Mouse (Mus musculus) embryonic facial prominence, embryonic 14.5 days (tissue): ENCODE measurements at regions not wholly inside any gene's neighbourhood (a gene's known extent, or its start where the extent isn't known, plus 50 kb on each side); places are given as distances from the start of the nearest gene placed in this dataset.
A peak's percentile ranks its signal among the peaks of the same experiment; 100 is the strongest.

Source experiments
- ATAC-seq: fragments of 200-750 bp; cut with Nextera tagmentation; 2 replicates; pipeline ENCODE4 v1.8.0; 2017; ENCODE audit warnings: low read depth, moderate number of reproducible peaks, moderate TSS enrichment
- DNase-seq: peaks from one replicate; pipeline ENCODE4 v3.0.0-alpha.2; 2015; ENCODE audit warnings: low spot score
- H3K27ac ChIP-seq: fragments of 300-500 bp; sonication (generic); replicated peaks from 2 replicates; pipeline ENCODE4 v1.5.1; 2014; ENCODE audit warnings: low read depth, mild to moderate bottlenecking, low read length, moderate library complexity
- H3K27me3 ChIP-seq: fragments of 300-500 bp; sonication (generic); replicated peaks from 2 replicates; pipeline ENCODE4 v1.6.1; 2014; ENCODE audit warnings: low read length; ENCODE audit not compliant: control insufficient read depth, insufficient read depth
- H3K36me3 ChIP-seq: fragments of 300-500 bp; sonication (generic); 2 replicates; pipeline ENCODE4 v1.6.1; 2014; ENCODE audit warnings: low read length, mixed read lengths; ENCODE audit not compliant: control insufficient read depth, insufficient read depth
- H3K4me1 ChIP-seq: fragments of 300-500 bp; sonication (generic); 2 replicates; pipeline ENCODE4 v1.6.1; 2014; ENCODE audit warnings: antibody characterized with exemption, low read length; ENCODE audit not compliant: control insufficient read depth, insufficient read depth
- H3K4me2 ChIP-seq: fragments of 300-500 bp; sonication (generic); 2 replicates; pipeline ENCODE4 v1.6.1; 2014; ENCODE audit warnings: low read depth, mild to moderate bottlenecking, low read length, moderate library complexity, mixed read lengths
- H3K4me3 ChIP-seq: fragments of 300-500 bp; sonication (generic); 2 replicates; pipeline ENCODE4 v1.5.1; 2014; ENCODE audit warnings: low read depth, mild to moderate bottlenecking, low read length
- H3K9ac ChIP-seq: fragments of 300-500 bp; sonication (generic); 2 replicates; pipeline ENCODE4 v1.6.1; 2014; ENCODE audit warnings: low read depth, mild to moderate bottlenecking, low read length, moderate library complexity, mixed read lengths
- H3K9me3 ChIP-seq: fragments of 300-500 bp; sonication (generic); 2 replicates; pipeline ENCODE4 v1.6.1; 2016; ENCODE audit warnings: low read length; ENCODE audit not compliant: control insufficient read depth
- whole genome bisulfite sequencing: fragments of 180-500 bp; shearing (Covaris S2); extraction: QIAGEN DNeasy Blood & Tissue Kit; methylation state at CpG from one replicate; pipeline ENCODE4 v1.1.7; 2014; 5-methylcytosine and 5-hydroxymethylcytosine counted together

DNA sequence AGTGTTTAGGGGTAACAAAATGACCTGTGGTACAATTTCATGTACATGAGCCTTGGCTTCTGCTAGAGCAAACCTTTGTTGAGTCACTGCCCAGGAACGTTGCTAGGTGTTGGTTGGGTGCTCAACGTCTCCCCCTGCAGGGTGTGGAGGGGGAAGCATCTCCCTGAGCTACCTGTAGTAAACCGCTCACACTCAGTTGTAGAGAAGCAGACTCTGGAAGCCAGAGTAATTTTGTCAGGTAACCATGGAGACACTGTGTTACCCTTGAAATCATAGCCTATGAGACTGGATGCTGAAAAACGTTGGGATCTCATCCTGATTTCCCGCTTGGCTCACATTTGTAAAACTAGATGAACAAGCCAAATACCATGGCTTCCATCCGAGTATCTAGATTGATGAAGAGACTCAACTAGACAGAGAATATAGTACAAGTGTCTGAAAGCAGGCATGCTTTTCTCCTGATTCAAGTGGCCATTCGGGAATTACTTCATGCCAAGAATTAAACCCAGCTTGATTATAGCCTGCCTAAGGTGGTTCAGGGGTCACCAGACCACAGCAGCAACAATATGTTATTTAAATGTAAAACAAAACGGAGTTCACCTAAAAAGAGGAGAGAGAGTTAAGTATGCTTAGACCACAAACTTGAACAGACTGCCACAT, 63.7 kb upstream of the Ctla4 start:
- Histone ChIP-seq H3K36me3 (no peaks in the 10 kb centered on the region), H3K4me3 (no peak overlapping the region), H3K9me3 (no peaks in the 10 kb centered on the region), H3K27me3 (no peaks in the 10 kb centered on the region), H3K4me2 (no peak overlapping the region), H3K4me1 (peaks cover 21% of the 10 kb centered on the region), H3K9ac (no peak overlapping the region), H3K27ac (no peak overlapping the region)
- WGBS: 42% methylated on average over 8 of the region's 8 CpGs
- peak; percentile 88 for DNase-seq
- ATAC-seq: peak; percentile 49

GRCm38 (mm10) chr1:60824218-60825125, 62.3 kb upstream of the Ctla4 start:
- no peak overlapping the region for H3K4me3 ChIP-seq
- H3K4me1 ChIP-seq: peaks cover 21% of the 10 kb centered on the region
- no peaks in the 10 kb centered on the region for H3K27me3 ChIP-seq
- DNase-seq (peak; percentile 54), ATAC-seq (no peak)
- H3K9me3 ChIP-seq: no peaks in the 10 kb centered on the region
- H3K9ac ChIP-seq: no peak overlapping the region
- H3K4me2 ChIP-seq: no peak overlapping the region
- 67% methylated on average over 5 of the region's 5 CpGs for WGBS
- H3K27ac ChIP-seq: peak overlapping the region; percentile 75
- H3K36me3 ChIP-seq: no peaks in the 10 kb centered on the region

DNA sequence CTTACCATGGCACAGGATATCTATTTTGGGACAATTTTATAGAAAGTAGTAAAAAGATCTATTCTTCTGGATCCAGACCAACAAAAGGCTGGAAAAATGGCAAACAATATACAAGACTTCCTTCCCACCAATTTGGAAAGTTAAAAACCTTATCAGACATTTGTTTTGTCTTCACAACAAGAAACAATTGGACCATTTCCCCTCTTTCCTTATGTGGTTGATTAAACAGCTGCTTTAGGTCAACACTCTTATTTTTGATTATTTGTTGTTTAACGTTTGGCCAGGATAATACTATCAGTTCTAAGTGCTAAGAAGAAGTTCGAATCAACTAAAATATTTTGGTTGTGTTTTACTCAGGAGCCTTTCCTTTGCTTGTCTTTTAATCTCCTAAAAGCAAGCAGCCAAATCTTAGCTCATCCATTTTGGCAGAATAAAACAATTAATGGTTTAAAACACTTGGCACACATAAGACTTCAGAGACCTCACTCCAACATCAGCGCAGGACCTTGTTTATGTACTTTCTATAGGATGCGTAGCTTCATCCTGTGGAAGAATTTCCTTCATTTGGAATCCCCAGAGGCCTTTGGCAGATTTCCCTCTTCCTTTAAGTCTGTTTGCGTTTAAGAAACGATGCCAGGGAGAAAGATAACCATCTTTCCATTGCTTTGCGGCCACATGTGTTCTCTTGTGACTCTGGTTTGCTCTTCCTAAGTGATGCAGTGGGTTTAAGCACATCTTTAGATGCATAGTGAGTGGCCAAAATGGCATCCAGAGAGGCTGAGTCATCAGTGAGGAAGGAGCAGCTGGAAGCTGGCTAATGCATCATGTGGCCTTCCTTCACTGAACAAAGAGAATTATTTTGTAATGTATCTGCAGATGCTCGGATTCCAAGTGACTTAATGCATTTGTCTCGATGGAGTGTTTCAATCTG, 61.3 kb upstream of the Ctla4 start:
- H3K4me1 ChIP-seq: peaks cover 21% of the 10 kb centered on the region
- H3K9me3 ChIP-seq: no peaks in the 10 kb centered on the region
- H3K4me2 ChIP-seq: no peak overlapping the region
- 31% methylated on average over 9 of the region's 9 CpGs for WGBS
- H3K27ac ChIP-seq: peak overlapping the region; percentile 75
- no peaks in the 10 kb centered on the region for H3K36me3 ChIP-seq
- no peaks in the 10 kb centered on the region for H3K27me3 ChIP-seq
- ATAC-seq (peak; percentile 84), DNase-seq (peak; percentile 95)
- H3K9ac ChIP-seq: no peak overlapping the region
- no peak overlapping the region for H3K4me3 ChIP-seq

DNA sequence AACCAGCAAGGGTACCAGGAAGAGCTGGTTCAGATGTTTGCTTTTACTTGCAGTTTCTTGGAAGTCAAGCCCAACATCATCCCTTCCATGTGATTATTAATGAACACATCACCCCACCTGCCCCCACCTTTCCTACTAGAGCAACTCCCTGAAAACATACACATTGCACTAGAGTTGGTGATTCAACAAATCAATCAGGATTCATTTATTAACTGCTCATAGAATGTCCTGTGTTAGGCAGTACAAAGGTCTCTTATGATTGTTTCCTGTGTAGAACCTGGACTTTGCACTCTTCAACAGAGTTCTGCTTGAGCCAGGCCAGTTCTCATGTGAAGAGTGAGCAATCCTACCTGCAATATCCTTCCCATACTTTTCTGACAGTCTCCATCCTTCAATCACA, 59.8 kb upstream of the Ctla4 start:
- no peaks in the 10 kb centered on the region for H3K27me3 ChIP-seq
- H3K9me3 ChIP-seq: no peaks in the 10 kb centered on the region
- no peak overlapping the region for H3K9ac ChIP-seq
- DNase-seq (no peak), ATAC-seq (no peak)
- H3K36me3 ChIP-seq: no peaks in the 10 kb centered on the region
- H3K4me3 ChIP-seq: no peak overlapping the region
- H3K4me2 ChIP-seq: no peak overlapping the region
- H3K27ac ChIP-seq: no peak overlapping the region
- H3K4me1 ChIP-seq: peaks cover 21% of the 10 kb centered on the region

GRCm38 (mm10) chr1:60828152-60828551, 58.6 kb upstream of the Ctla4 start:
- 89% methylated on average over 6 of the region's 6 CpGs for WGBS
- H3K27me3 ChIP-seq: no peaks in the 10 kb centered on the region
- H3K9me3 ChIP-seq: no peaks in the 10 kb centered on the region
- no peak for DNase-seq
- H3K9ac ChIP-seq: no peak overlapping the region
- no peaks in the 10 kb centered on the region for H3K36me3 ChIP-seq
- peaks cover 21% of the 10 kb centered on the region for H3K4me1 ChIP-seq
- H3K4me3 ChIP-seq: no peak overlapping the region
- no peak overlapping the region for H3K4me2 ChIP-seq
- no peak overlapping the region for H3K27ac ChIP-seq
- no peak for ATAC-seq

DNA sequence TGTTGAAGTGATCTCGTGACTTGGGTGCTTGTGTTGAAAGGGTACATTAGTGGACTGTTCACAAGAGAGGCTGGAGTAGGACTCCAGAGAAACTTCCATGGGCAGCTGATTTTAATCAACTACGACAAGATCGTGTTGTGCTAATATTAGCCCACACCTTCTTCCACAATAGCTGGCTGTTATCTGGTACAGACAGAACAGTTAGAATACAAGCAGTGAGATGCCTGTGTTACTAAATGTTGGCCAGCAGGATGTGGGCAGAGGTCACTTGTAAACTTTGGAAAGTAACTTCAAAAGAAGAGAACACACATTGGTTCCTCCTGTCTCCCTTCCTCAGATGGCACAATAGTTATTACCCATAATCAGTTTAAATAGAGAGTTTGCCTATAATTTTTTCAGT, 57.0 kb upstream of the Ctla4 start:
- H3K27ac ChIP-seq: no peak overlapping the region
- no peak overlapping the region for H3K9ac ChIP-seq
- H3K4me3 ChIP-seq: no peak overlapping the region
- no peaks in the 10 kb centered on the region for H3K27me3 ChIP-seq
- DNase-seq: no peak
- no peak for ATAC-seq
- H3K9me3 ChIP-seq: no peaks in the 10 kb centered on the region
- peaks cover 16% of the 10 kb centered on the region for H3K4me1 ChIP-seq
- WGBS: 67% methylated on average over 3 of the region's 3 CpGs
- H3K36me3 ChIP-seq: no peaks in the 10 kb centered on the region
- no peak overlapping the region for H3K4me2 ChIP-seq

- Histone ChIP-seq H3K4me2 (no peak overlapping the region), H3K9ac (no peak overlapping the region), H3K4me3 (no peak overlapping the region), H3K36me3 (no peaks in the 10 kb centered on the region), H3K4me1 (no peaks in the 10 kb centered on the region), H3K27me3 (no peaks in the 10 kb centered on the region), H3K9me3 (no peaks in the 10 kb centered on the region), H3K27ac (no peak overlapping the region)
- 68% methylated on average over 2 of the region's 2 CpGs for whole genome bisulfite sequencing
- ATAC-seq: no peak
- no peak for DNase-seq
Observed at GRCm38 (mm10) chr1:60833668-60834067, 53.1 kb upstream of the Ctla4 start.
